Mouse (Mus musculus): ENCODE measurements around the gene Gm4131. TPM values are rescaled to one million over a fixed set of nuclear protein-coding genes. Genes with fewer than 3 reads are reported as not detected.

Gm4131 gene
- polyA plus RNA-seq, 1 experiment from 2014 or later = not detected

DNA sequence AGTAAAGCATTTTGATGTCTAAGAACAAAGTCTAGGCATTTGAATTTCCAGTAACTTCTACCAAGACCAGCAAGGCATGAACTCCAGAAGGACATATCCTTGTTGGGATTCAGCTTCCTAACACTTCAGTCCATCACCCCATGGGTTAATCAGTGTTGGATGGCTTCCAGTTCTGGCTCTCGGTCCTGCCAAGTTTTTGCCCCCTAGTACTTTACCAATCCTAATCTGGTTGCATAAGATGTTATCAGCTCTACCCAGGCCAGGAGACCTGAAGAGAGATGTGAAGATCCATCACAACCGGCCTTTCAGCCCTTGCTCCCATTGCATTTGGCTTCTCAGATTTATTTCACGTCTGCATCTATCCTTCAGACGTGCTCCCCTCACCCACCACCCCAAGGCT lies 144.5 kb downstream of the Gm4131 start:
- 78% methylated on average over 4 of the region's 4 CpGs for WGBS
- no peak for ATAC-seq (ENCODE audit: insufficient number of reproducible peaks, insufficient read depth, low FRiP score, low TSS enrichment)
- no peaks in the 10 kb centered on the region for H3K9me3 ChIP-seq
- no peak overlapping the region for H3K27ac ChIP-seq
- H3K4me1 ChIP-seq = no peaks in the 10 kb centered on the region
- H3K4me3 ChIP-seq = no peak overlapping the region
- H3K4me2 ChIP-seq (replicated peaks) = no peak overlapping the region
- H3K36me3 ChIP-seq = no peaks in the 10 kb centered on the region
- no peak overlapping the region for H3K9ac ChIP-seq
- no peaks in the 10 kb centered on the region for H3K27me3 ChIP-seq

DNA sequence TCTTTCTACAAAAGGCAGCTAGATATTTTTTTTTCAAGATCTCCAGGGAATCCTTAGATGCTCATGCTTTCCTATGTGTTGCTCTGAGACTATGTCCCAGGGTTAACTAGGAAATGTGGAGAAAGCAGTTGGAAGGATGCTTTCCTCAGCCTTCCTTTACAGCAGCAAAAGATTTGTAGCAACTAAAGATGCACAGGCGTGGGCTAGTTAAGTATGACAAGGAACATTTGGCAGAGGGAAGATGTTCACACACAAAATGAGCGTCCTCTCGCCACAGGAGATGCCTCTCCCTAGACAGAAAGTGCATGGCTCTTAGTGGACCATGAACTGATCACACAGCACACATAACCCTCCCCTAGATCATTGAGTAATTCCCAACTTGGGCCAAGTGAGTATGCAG lies 149.2 kb downstream of the Gm4131 start:
- Histone ChIP-seq H3K9me3 (no peaks in the 10 kb centered on the region), H3K4me2 (replicated peaks) (no peak overlapping the region), H3K27ac (no peak overlapping the region), H3K36me3 (no peaks in the 10 kb centered on the region), H3K4me3 (no peak overlapping the region), H3K27me3 (no peaks in the 10 kb centered on the region), H3K9ac (no peak overlapping the region), H3K4me1 (no peaks in the 10 kb centered on the region)
- ATAC-seq (ENCODE audit: insufficient number of reproducible peaks, insufficient read depth, low FRiP score, low TSS enrichment) = no peak
- WGBS = 82% methylated on average over 3 of the region's 3 CpGs

- WGBS = 65% methylated on average over 1 of the region's 1 CpGs
- Histone ChIP-seq H3K9me3 (no peaks in the 10 kb centered on the region), H3K27me3 (no peaks in the 10 kb centered on the region), H3K9ac (no peak overlapping the region), H3K4me3 (no peak overlapping the region), H3K27ac (no peak overlapping the region), H3K4me1 (no peaks in the 10 kb centered on the region), H3K4me2 (replicated peaks) (no peak overlapping the region), H3K36me3 (no peaks in the 10 kb centered on the region)
- ATAC-seq (ENCODE audit: insufficient number of reproducible peaks, insufficient read depth, low FRiP score, low TSS enrichment) = no peak
These were observed 150.0 kb downstream of the Gm4131 start for GRCm38 (mm10) chr14:62416742-62417134.

GRCm38 (mm10) chr14:62416007-62416741 lies 150.5 kb downstream of the Gm4131 start:
- Histone ChIP-seq H3K4me2 (replicated peaks) (no peak overlapping the region), H3K36me3 (no peaks in the 10 kb centered on the region), H3K27ac (no peak overlapping the region), H3K9ac (no peak overlapping the region), H3K27me3 (no peaks in the 10 kb centered on the region), H3K4me3 (no peak overlapping the region), H3K9me3 (no peaks in the 10 kb centered on the region), H3K4me1 (no peaks in the 10 kb centered on the region)
- ATAC-seq (ENCODE audit: insufficient number of reproducible peaks, insufficient read depth, low FRiP score, low TSS enrichment) = no peak
- 56% methylated on average over 7 of the region's 7 CpGs for WGBS

Other genes starting within 250 kb of the Gm4131 start
- gene Gucy1b2, start 110.6 kb downstream of the Gm4131 start, polyA plus RNA-seq (2016; fragmentation: Nextera tagmentation; extraction: Ambion mirVana) = 0.08 and 0.23 TPM in 2 replicates
- gene Fam124a, start 11.2 kb downstream of the Gm4131 start, polyA plus RNA-seq (2016; fragmentation: Nextera tagmentation; extraction: Ambion mirVana) = 3.6 and 4.3 TPM in 2 replicates
- not detected in 2 replicates for gene Serpine3, start 96.7 kb upstream of the Gm4131 start, polyA plus RNA-seq (2016; fragmentation: Nextera tagmentation; extraction: Ambion mirVana)
- gene Ints6, start 194.2 kb upstream of the Gm4131 start, polyA plus RNA-seq (2016; fragmentation: Nextera tagmentation; extraction: Ambion mirVana) = 28.7 and 35.3 TPM in 2 replicates

All from embryonic facial prominence, embryonic 12.5 days (tissue).